11 mouse cellular contexts compared by ENCODE assay signal in genomic region chr19:47882882-47883254, GRCm38 (mm10). TPM values are rescaled to one million over a fixed set of nuclear protein-coding genes. Genes with fewer than 3 reads are reported as not detected.
DNase-seq lines count a peak whose midpoint lies in the region; ATAC-seq and TF ChIP-seq lines count a peak whose summit lies in the region.
"Had no signal": no experiment of that assay in that cellular context is flagged by ENCODE, and none has a peak within 500 bp of the region (broad histone marks: within the 10 kb centered on the region; RNA-seq: fewer than 3 reads in every experiment).

No protein-coding gene starts in this region.

- no peak overlapping the region for H3K27ac ChIP-seq in thymus, adult 2 months (ENCODE audit: control insufficient read depth, insufficient read depth, low read length)
- no peak overlapping the region for H3K27ac ChIP-seq in forebrain, postnatal 0 days (ENCODE audit: low read depth, low read length)
- peak overlapping the region; percentile 49; the same call in 1 of the 2 replicates for H3K27ac ChIP-seq in midbrain, embryonic 10.5 days (replicated peaks)
- H3K27ac ChIP-seq: embryonic facial prominence, embryonic 13.5 days had no signal

- WGBS in thymus, adult 2 months: 52% methylated on average over 9 of the region's 9 CpGs
- WGBS in forebrain, postnatal 0 days: 61% methylated on average over 9 of the region's 9 CpGs
- 73% methylated on average over 9 of the region's 9 CpGs for WGBS in midbrain, embryonic 10.5 days

- H3K27me3 ChIP-seq in thymus, adult 2 months (ENCODE audit: control insufficient read depth, insufficient read depth, low read length): no peaks in the 10 kb centered on the region
- no peaks in the 10 kb centered on the region for H3K27me3 ChIP-seq in forebrain, postnatal 0 days (ENCODE audit: insufficient read depth, low read length)
- H3K27me3 ChIP-seq in midbrain, embryonic 10.5 days (ENCODE audit: low read depth, poor library complexity, severe bottlenecking): no peaks in the 10 kb centered on the region
- H3K27me3 ChIP-seq: embryonic facial prominence, embryonic 13.5 days had no signal

- H3K4me2 ChIP-seq in forebrain, postnatal 0 days (ENCODE audit: low read depth): no peak overlapping the region
- H3K4me2 ChIP-seq: embryonic facial prominence, embryonic 13.5 days had no signal

- H3K36me3 ChIP-seq in thymus, adult 2 months (ENCODE audit: control insufficient read depth, insufficient read depth, low read length): no peaks in the 10 kb centered on the region
- no peaks in the 10 kb centered on the region for H3K36me3 ChIP-seq in forebrain, postnatal 0 days (ENCODE audit: insufficient read depth)
- H3K36me3 ChIP-seq in midbrain, embryonic 10.5 days: no peaks in the 10 kb centered on the region
- H3K36me3 ChIP-seq: embryonic facial prominence, embryonic 13.5 days had no signal

- H3K9ac ChIP-seq in forebrain, postnatal 0 days: no peak overlapping the region
- H3K9ac ChIP-seq: embryonic facial prominence, embryonic 13.5 days had no signal

- H3K4me1 ChIP-seq in thymus, adult 2 months (replicated peaks; ENCODE audit: control insufficient read depth, insufficient read depth, low read length): peaks cover 21% of the 10 kb centered on the region
- H3K4me1 ChIP-seq in forebrain, postnatal 0 days (ENCODE audit: insufficient read depth): no peaks in the 10 kb centered on the region
- peaks cover 17% of the 10 kb centered on the region for H3K4me1 ChIP-seq in midbrain, embryonic 10.5 days

- TF ChIP-seq POLR2A in thymus, adult 2 months (IDR thresholded peaks at IDR 0.05; ENCODE audit: control insufficient read depth, extremely low read depth, insufficient read depth, low read length, poor library complexity): no peak

- no peaks in the 10 kb centered on the region for H3K9me3 ChIP-seq in forebrain, postnatal 0 days (ENCODE audit: low read length)
- no peaks in the 10 kb centered on the region for H3K9me3 ChIP-seq in midbrain, embryonic 10.5 days (replicated peaks)
- H3K9me3 ChIP-seq: embryonic facial prominence, embryonic 13.5 days had no signal

- no peak for TF ChIP-seq CTCF in thymus, adult 2 months (IDR thresholded peaks at IDR 0.05; ENCODE audit: borderline replicate concordance, control insufficient read depth, extremely low read depth, insufficient read depth, low read length, poor library complexity)
- TF ChIP-seq CTCF in forebrain, postnatal 0 days (IDR thresholded peaks at IDR 0.05; ENCODE audit: low read depth): no peak

- no peak overlapping the region for H3K4me3 ChIP-seq in thymus, adult 2 months (ENCODE audit: control insufficient read depth, insufficient read depth, low read length)
- no peak overlapping the region for H3K4me3 ChIP-seq in forebrain, postnatal 0 days (ENCODE audit: low read depth, low read length)
- no peak overlapping the region for H3K4me3 ChIP-seq in midbrain, embryonic 10.5 days
- H3K4me3 ChIP-seq: embryonic facial prominence, embryonic 13.5 days; myocyte had no signal

- peak; percentile 44 for ATAC-seq in forebrain, postnatal 0 days

- DNase-seq in thymus, postnatal 4 days: peak; percentile 12
- DNase-seq in thymus, adult 2 months: no peak
- DNase-seq in forebrain, postnatal 0 days: no peak
- no peak for DNase-seq in midbrain, embryonic 10.5 days (ENCODE audit: low spot score)
- DNase-seq in layer of hippocampus, postnatal 36 days: no peak
- DNase-seq in left cerebral cortex, adult 8-10 months (ENCODE audit: low spot score in 2 of 2): no peak
- no peak for DNase-seq in spleen, adult 12 weeks (ENCODE audit: low spot score)

RNA-seq across cellular contexts. Expression of gene Gsto2, which starts 17.5 kb away (rescaled TPM):
- 0.14 and 0.84 TPM in 2 replicates for polyA plus RNA-seq in thymus, adult 2 months (2012; rRNA removed)
- 0.77 and 0.95 TPM in 2 replicates for total RNA-seq in forebrain, postnatal 0 days (2014; rRNA removed)
- 0.88 and 0.93 TPM in 2 replicates for polyA plus RNA-seq in forebrain, postnatal 0 days (2015; fragmentation: Nextera tagmentation; extraction: Ambion mirVana)
- polyA plus RNA-seq in midbrain, embryonic 10.5 days (2016; fragmentation: Nextera tagmentation; extraction: Ambion mirVana): 1.4 and 1.6 TPM in 2 replicates
- total RNA-seq in layer of hippocampus, postnatal 36 days (2021): 1 to 10 TPM; 2.7 to 3.1 TPM
- total RNA-seq in left cerebral cortex, adult 8-10 months (2022): 1 to 10 TPM; 1.5 to 2.6 (median 2.2) TPM

RNA-seq across cellular contexts. Expression of gene Gsto1, which starts 28.1 kb away (rescaled TPM):
- 20.4 and 30.4 TPM in 2 replicates for polyA plus RNA-seq in thymus, adult 2 months (2012; rRNA removed)
- total RNA-seq in forebrain, postnatal 0 days (2014; rRNA removed): 120 and 187 TPM in 2 replicates
- polyA plus RNA-seq in forebrain, postnatal 0 days (2015; fragmentation: Nextera tagmentation; extraction: Ambion mirVana): 166 and 184 TPM in 2 replicates
- 78.1 and 92.2 TPM in 2 replicates for polyA plus RNA-seq in midbrain, embryonic 10.5 days (2016; fragmentation: Nextera tagmentation; extraction: Ambion mirVana)
- 10 to 100 TPM; 46.5 to 50.0 TPM for total RNA-seq in layer of hippocampus, postnatal 36 days (2021)
- total RNA-seq in left cerebral cortex, adult 8-10 months (2022): 10 to 100 TPM; 47.5 to 55.8 (median 51.4) TPM

RNA-seq across cellular contexts. Expression of gene Cfap43, which starts 36.2 kb away (rescaled TPM):
- polyA plus RNA-seq in thymus, adult 2 months (2012; rRNA removed): 0.13 and 0.20 TPM in 2 replicates
- total RNA-seq in forebrain, postnatal 0 days (2014; rRNA removed): 2.1 and 2.3 TPM in 2 replicates
- polyA plus RNA-seq in forebrain, postnatal 0 days (2015; fragmentation: Nextera tagmentation; extraction: Ambion mirVana): 0.99 and 1.8 TPM in 2 replicates
- 0.06 and 0.09 TPM in 2 replicates for polyA plus RNA-seq in midbrain, embryonic 10.5 days (2016; fragmentation: Nextera tagmentation; extraction: Ambion mirVana)
- total RNA-seq in layer of hippocampus, postnatal 36 days (2021): 1 to 10 TPM; 1.2 to 1.7 TPM
- total RNA-seq in left cerebral cortex, adult 8-10 months (2022): 1 to 10 TPM in 2 of 4 experiments, under 1 TPM in 2; 0.46 to 1.2 (median 0.99) TPM
- total RNA-seq: adrenal gland, postnatal 14 days; gastrocnemius, postnatal 14 days had no signal

RNA-seq across cellular contexts. Expression of gene Itprip, which starts 36.2 kb away (rescaled TPM):
- polyA plus RNA-seq in thymus, adult 2 months (2012; rRNA removed): 32.6 and 37.4 TPM in 2 replicates
- 3.8 and 4.9 TPM in 2 replicates for total RNA-seq in forebrain, postnatal 0 days (2014; rRNA removed)
- 2.2 and 2.4 TPM in 2 replicates for polyA plus RNA-seq in forebrain, postnatal 0 days (2015; fragmentation: Nextera tagmentation; extraction: Ambion mirVana)
- polyA plus RNA-seq in midbrain, embryonic 10.5 days (2016; fragmentation: Nextera tagmentation; extraction: Ambion mirVana): 21.7 and 22.9 TPM in 2 replicates
- total RNA-seq in layer of hippocampus, postnatal 36 days (2021): 1 to 10 TPM; 1.0 to 1.9 TPM
- 1 to 10 TPM in 2 of 4 experiments, under 1 TPM in 2; 0.74 to 1.7 (median 1.2) TPM for total RNA-seq in left cerebral cortex, adult 8-10 months (2022)

RNA-seq across cellular contexts. Expression of gene Cfap58, which starts 54.6 kb away (rescaled TPM):
- polyA plus RNA-seq in thymus, adult 2 months (2012; rRNA removed): 0.03 and 0.04 TPM in 2 replicates
- 0.46 and 2.6 TPM in 2 replicates for total RNA-seq in forebrain, postnatal 0 days (2014; rRNA removed)
- 0.42 and 0.62 TPM in 2 replicates for polyA plus RNA-seq in forebrain, postnatal 0 days (2015; fragmentation: Nextera tagmentation; extraction: Ambion mirVana)
- polyA plus RNA-seq in midbrain, embryonic 10.5 days (2016; fragmentation: Nextera tagmentation; extraction: Ambion mirVana): 0.07 and 0.19 TPM in 2 replicates
- under 1 TPM; 0.30 to 0.35 TPM for total RNA-seq in layer of hippocampus, postnatal 36 days (2021)
- total RNA-seq in left cerebral cortex, adult 8-10 months (2022): under 1 TPM; 0.15 to 0.39 (median 0.36) TPM
- total RNA-seq: adrenal gland, postnatal 14 days; gastrocnemius, postnatal 14 days had no signal
- polyA plus RNA-seq: myocyte had no signal
